Mouse (Mus musculus) liver, postnatal 0 days (tissue): ENCODE results near the gene Foxl1.
A peak's percentile ranks its signal among the peaks of the same experiment; 100 is the strongest.

ENCODE experiments used
- CTCF ChIP-seq: sonication (generic); IDR thresholded peaks from 2 replicates; pipeline ENCODE4 v1.5.1; 2016; ENCODE audit warnings: antibody characterized with exemption, low read depth
- EP300 ChIP-seq: IDR thresholded peaks from 2 replicates; pipeline ENCODE4 v1.6.1; 2016; ENCODE audit warnings: antibody characterized with exemption, low read depth, mild to moderate bottlenecking

GRCm38 (mm10) chr8:121125311-121125876 is 2.3 kb upstream of the Foxl1 start:
- TF ChIP-seq CTCF (peak; percentile 43), EP300 (no peak)
